Mouse (Mus musculus) forebrain, embryonic 13.5 days (tissue): ENCODE measurements at regions not wholly inside any gene's neighbourhood (a gene's known extent, or its start where the extent isn't known, plus 50 kb on each side); places are given as distances from the start of the nearest gene placed in this dataset. TPM values are rescaled to one million over a fixed set of nuclear protein-coding genes. Genes with fewer than 3 reads are reported as not detected.

Experiments
- microRNA-seq: library from miRNA; unstranded; fragments of <30 nt; microRNA quantifications from one replicate; pipeline ENCODE4, GENCODE M21; 2016

Small RNA genes lying in the stretch of these regions (microRNA-seq; reads per million reads assigned to microRNA genes)
- not detected for gene Gm25942
